Mouse (Mus musculus) olfactory bulb, adult 2 months (tissue): Measurements from ENCODE around the gene Trim37.

Experiments
- CTCF ChIP-seq: fragments of 200-500 bp; IDR thresholded peaks from 2 replicates; pipeline ENCODE4 v1.5.1; 2012; ENCODE audit warnings: low read depth, mild to moderate bottlenecking, low read length, moderate library complexity; ENCODE audit not compliant: insufficient read depth
- POLR2A ChIP-seq: fragments of 200-500 bp; IDR thresholded peaks from 2 replicates; pipeline ENCODE4 v1.6.1; 2012; ENCODE audit warnings: mild to moderate bottlenecking, low read depth, low read length, moderate library complexity; ENCODE audit not compliant: insufficient read depth

DNA sequence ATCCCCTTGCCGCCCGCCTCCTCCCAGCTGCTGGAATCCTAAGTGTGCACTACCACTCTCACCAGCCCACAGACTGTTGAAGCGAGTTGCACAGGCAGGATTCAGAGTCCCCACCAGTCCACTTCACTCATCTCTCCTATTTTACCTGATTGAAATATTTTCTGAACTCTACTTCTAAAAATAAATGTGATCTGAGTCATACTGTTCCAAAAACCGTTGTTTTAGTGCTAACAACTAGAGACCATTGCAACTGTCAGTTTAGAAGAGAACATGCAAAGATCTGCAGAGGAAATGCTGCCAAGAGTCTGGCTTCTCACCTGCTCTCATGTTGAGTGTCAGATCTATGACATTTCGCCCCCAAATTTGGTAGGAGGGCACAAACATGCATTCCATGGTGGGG is 106.5 kb downstream of the Trim37 start:
- TF ChIP-seq CTCF (no peak), POLR2A (no peak)
